Mouse (Mus musculus): ENCODE data around the gene Dusp27. TPM values are rescaled to one million over a fixed set of nuclear protein-coding genes. Genes with fewer than 3 reads are reported as not detected.
"Not testable (repeated sequence)": the region's sequence is repeated elsewhere in the genome, so short reads cannot be mapped to it uniquely, and the experiment has no call there.

The Dusp27 gene
- polyA plus RNA-seq, 1 experiment from 2014 or later: 3.7 TPM

DNA sequence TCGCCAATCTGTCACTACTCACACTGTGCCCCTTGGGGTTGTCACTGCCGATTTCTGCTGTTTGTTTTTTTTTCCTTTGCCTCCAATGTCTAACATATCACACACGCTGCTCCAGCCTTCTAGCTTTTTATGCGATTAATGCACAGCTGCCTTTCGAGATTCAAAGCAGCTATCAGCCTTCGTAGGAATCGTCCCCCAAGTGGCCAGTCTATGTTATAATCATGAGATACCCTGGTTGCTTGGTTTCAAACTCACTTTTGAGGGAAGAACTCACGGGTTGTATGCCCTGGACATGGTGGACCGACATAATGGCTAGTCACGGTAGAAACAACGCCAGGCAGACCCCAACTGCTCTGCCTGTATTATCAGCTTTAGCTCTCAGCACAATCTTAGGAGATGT is 23.6 kb upstream of the Dusp27 start:
- 43% methylated on average over 11 of the region's 11 CpGs for WGBS
- Histone ChIP-seq H3K4me3 (ENCODE audit: low read length) (no peak overlapping the region), H3K27me3 (ENCODE audit: control insufficient read depth, insufficient read depth, low read depth, low read length) (peaks cover 11% of the 10 kb centered on the region; the same call in 1 of the 2 replicates), H3K36me3 (ENCODE audit: control insufficient read depth, insufficient read depth, low read length) (no peaks in the 10 kb centered on the region), H3K4me1 (replicated peaks; ENCODE audit: control insufficient read depth, insufficient read depth, low read length) (peaks cover 4% of the 10 kb centered on the region; the same call in 1 of the 2 replicates), H3K4me2 (ENCODE audit: low read depth, low read length) (no peak overlapping the region), H3K9me3 (ENCODE audit: control insufficient read depth, low read length) (no peaks in the 10 kb centered on the region), H3K27ac (ENCODE audit: low read length) (no peak overlapping the region), H3K9ac (ENCODE audit: low read length) (no peak overlapping the region)
- no peak for ATAC-seq (ENCODE audit: low read depth)

DNA sequence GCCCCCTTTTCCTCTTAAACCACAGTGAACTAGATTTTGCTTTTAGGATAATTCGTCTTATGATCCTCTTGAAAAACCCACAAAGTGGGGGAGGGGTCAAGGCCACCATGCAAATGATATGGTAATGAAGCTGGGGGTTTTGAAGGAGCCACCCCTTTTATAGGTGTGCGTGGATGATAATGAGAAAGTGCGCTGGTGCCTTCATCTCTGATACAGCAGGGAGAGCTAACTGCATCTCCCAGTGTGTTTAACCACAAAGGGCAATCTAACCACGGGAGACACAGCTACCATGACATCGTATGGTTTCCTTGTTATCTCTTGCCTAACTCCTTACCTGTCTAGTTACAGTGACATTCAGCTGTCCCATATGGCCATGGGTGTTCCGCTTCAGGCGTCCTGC is 22.3 kb upstream of the Dusp27 start:
- Histone ChIP-seq H3K27ac (ENCODE audit: low read length) (no peak overlapping the region), H3K4me1 (replicated peaks; ENCODE audit: control insufficient read depth, insufficient read depth, low read length) (peaks cover 4% of the 10 kb centered on the region; the same call in 1 of the 2 replicates), H3K4me3 (ENCODE audit: low read length) (no peak overlapping the region), H3K9ac (ENCODE audit: low read length) (no peak overlapping the region), H3K27me3 (ENCODE audit: control insufficient read depth, insufficient read depth, low read depth, low read length) (peaks cover 6% of the 10 kb centered on the region; the same call in 1 of the 2 replicates), H3K4me2 (ENCODE audit: low read depth, low read length) (no peak overlapping the region), H3K9me3 (ENCODE audit: control insufficient read depth, low read length) (no peaks in the 10 kb centered on the region), H3K36me3 (ENCODE audit: control insufficient read depth, insufficient read depth, low read length) (no peaks in the 10 kb centered on the region)
- WGBS: 80% methylated on average over 7 of the region's 7 CpGs
- no peak for ATAC-seq (ENCODE audit: low read depth)

DNA sequence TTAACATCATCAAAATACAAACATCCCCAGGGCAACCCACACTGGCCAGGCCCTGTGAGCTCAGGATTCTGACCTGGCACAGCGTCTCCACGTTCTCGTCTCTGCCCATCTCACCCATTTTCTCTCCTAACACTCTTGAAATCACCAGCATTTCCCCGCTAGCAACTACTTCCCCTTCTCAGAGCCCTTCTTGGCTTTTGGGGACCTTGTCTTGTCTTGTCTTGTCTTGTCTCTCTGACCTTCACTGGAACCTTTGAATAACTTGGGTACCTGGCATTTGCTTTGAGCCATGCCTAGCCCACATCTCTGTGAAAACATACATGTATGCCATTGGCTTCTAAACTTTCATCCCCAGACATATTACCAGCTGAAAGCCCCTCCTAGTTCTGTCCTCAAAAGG is 21.7 kb upstream of the Dusp27 start:
- no peak overlapping the region for H3K9ac ChIP-seq (ENCODE audit: low read length)
- H3K4me3 ChIP-seq (ENCODE audit: low read length): no peak overlapping the region
- no peaks in the 10 kb centered on the region for H3K9me3 ChIP-seq (ENCODE audit: control insufficient read depth, low read length)
- H3K27ac ChIP-seq (ENCODE audit: low read length): no peak overlapping the region
- no peaks in the 10 kb centered on the region for H3K36me3 ChIP-seq (ENCODE audit: control insufficient read depth, insufficient read depth, low read length)
- H3K27me3 ChIP-seq (ENCODE audit: control insufficient read depth, insufficient read depth, low read depth, low read length): 0 out of 2 replicates have a peak, but pooled peaks cover under 1% of the 10 kb centered on the region
- H3K4me1 ChIP-seq (replicated peaks; ENCODE audit: control insufficient read depth, insufficient read depth, low read length): peaks cover 2% of the 10 kb centered on the region; the same call in 1 of the 2 replicates
- WGBS: 77% methylated on average over 4 of the region's 4 CpGs
- no peak for ATAC-seq (ENCODE audit: low read depth)
- H3K4me2 ChIP-seq (ENCODE audit: low read depth, low read length): no peak overlapping the region

DNA sequence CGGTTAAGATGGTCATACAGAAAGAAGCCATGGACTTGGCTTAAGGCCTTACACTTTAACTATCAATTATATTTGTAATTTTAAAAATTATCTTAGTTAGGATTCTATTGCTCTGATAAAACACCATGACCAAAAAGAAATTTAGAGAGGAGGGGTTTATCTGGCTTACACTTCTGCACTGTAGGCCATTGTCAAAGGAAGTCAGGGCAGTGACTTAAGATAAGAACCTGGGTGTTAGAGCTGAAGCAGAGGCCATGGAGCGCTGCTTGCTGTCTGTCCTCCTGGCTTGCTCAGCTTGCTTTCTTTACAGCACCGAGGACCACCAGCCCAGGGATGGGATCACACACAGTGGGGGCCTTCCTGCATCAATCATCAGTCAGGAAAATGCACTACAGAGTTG is 19.9 kb upstream of the Dusp27 start:
- H3K36me3 ChIP-seq (ENCODE audit: control insufficient read depth, insufficient read depth, low read length): no peaks in the 10 kb centered on the region
- no peaks in the 10 kb centered on the region for H3K9me3 ChIP-seq (ENCODE audit: control insufficient read depth, low read length)
- 51% methylated on average over 3 of the region's 3 CpGs for WGBS
- no peaks in the 10 kb centered on the region for H3K4me1 ChIP-seq (replicated peaks; ENCODE audit: control insufficient read depth, insufficient read depth, low read length)
- no peaks in the 10 kb centered on the region for H3K27me3 ChIP-seq (ENCODE audit: control insufficient read depth, insufficient read depth, low read depth, low read length)
- no peak overlapping the region for H3K4me2 ChIP-seq (ENCODE audit: low read depth, low read length)
- no peak for ATAC-seq (ENCODE audit: low read depth)
- H3K27ac ChIP-seq (ENCODE audit: low read length): no peak overlapping the region
- H3K9ac ChIP-seq (ENCODE audit: low read length): no peak overlapping the region
- H3K4me3 ChIP-seq (ENCODE audit: low read length): no peak overlapping the region

DNA sequence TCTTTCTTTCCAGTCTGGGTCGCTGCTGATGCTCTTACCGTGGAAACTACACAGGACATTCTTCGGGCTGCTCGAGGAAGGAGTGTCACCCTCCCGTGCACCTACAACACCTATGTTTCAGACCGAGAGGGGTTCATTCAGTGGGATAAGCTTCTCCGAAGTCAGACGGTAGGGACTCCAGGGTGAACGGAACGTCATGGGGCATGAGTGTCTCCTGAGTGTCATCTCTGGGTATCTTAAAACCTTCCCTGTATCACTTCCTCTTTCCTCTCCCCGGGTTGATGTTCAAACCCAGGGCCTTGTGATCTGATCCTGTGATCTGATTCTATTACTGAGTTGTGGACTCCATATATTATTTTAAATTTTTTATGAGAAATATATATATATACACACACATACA is 18.9 kb upstream of the Dusp27 start:
- no peak overlapping the region for H3K27ac ChIP-seq (ENCODE audit: low read length)
- H3K4me3 ChIP-seq (ENCODE audit: low read length): no peak overlapping the region
- 78% methylated on average over 11 of the region's 11 CpGs for WGBS
- H3K27me3 ChIP-seq (ENCODE audit: control insufficient read depth, insufficient read depth, low read depth, low read length): no peaks in the 10 kb centered on the region
- H3K4me2 ChIP-seq (ENCODE audit: low read depth, low read length): no peak overlapping the region
- H3K4me1 ChIP-seq (replicated peaks; ENCODE audit: control insufficient read depth, insufficient read depth, low read length): no peaks in the 10 kb centered on the region
- no peak for ATAC-seq (ENCODE audit: low read depth)
- H3K9ac ChIP-seq (ENCODE audit: low read length): no peak overlapping the region
- H3K9me3 ChIP-seq (ENCODE audit: control insufficient read depth, low read length): no peaks in the 10 kb centered on the region
- H3K36me3 ChIP-seq (ENCODE audit: control insufficient read depth, insufficient read depth, low read length): no peaks in the 10 kb centered on the region

DNA sequence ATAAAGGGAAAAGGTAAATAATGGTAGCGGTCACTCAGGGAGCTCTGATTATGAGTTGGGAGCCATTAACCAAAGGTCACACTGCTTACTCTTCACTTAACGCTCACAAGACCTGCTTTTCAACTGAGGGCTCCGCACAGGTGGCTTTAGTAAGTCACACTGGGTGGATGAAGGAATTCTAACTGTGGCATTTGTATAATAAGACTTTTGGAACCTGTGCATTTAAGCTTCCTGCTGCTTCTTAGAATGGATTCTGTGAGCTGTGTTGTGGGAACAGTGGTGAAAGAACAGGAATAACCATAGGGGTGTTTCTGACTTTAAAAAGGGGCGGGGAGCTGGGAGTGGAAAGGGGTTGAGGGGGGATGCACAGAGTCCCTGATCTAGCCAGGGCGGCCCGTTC is 14.6 kb upstream of the Dusp27 start:
- Histone ChIP-seq H3K36me3 (ENCODE audit: control insufficient read depth, insufficient read depth, low read length) (no peaks in the 10 kb centered on the region), H3K9ac (ENCODE audit: low read length) (no peak overlapping the region), H3K27me3 (ENCODE audit: control insufficient read depth, insufficient read depth, low read depth, low read length) (no peaks in the 10 kb centered on the region), H3K4me2 (ENCODE audit: low read depth, low read length) (no peak overlapping the region), H3K4me1 (replicated peaks; ENCODE audit: control insufficient read depth, insufficient read depth, low read length) (no peaks in the 10 kb centered on the region), H3K9me3 (ENCODE audit: control insufficient read depth, low read length) (no peaks in the 10 kb centered on the region), H3K27ac (ENCODE audit: low read length) (no peak overlapping the region), H3K4me3 (ENCODE audit: low read length) (no peak overlapping the region)
- 59% methylated on average over 6 of the region's 6 CpGs for WGBS
- no peak for ATAC-seq (ENCODE audit: low read depth)

DNA sequence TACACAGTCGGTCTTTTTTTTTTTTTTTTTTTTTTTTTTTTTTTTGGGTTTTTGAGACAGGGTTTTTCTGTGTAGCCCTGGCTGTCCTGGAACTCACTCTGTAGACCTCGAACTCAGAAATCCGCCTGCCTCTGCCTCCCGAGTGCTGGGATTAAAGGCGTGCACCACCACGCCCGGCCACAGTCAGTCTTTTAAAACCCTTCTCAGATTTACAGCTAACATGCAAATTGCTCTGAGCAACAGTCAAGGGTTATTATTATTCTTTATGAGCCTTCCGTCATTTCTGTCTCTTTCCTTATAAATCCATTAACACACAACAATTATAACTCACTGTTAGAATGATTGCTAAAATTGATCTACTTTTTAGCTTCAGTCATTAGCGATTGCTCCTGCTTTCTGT is 14.1 kb upstream of the Dusp27 start:
- not testable (repeated sequence) for ATAC-seq (ENCODE audit: low read depth)

DNA sequence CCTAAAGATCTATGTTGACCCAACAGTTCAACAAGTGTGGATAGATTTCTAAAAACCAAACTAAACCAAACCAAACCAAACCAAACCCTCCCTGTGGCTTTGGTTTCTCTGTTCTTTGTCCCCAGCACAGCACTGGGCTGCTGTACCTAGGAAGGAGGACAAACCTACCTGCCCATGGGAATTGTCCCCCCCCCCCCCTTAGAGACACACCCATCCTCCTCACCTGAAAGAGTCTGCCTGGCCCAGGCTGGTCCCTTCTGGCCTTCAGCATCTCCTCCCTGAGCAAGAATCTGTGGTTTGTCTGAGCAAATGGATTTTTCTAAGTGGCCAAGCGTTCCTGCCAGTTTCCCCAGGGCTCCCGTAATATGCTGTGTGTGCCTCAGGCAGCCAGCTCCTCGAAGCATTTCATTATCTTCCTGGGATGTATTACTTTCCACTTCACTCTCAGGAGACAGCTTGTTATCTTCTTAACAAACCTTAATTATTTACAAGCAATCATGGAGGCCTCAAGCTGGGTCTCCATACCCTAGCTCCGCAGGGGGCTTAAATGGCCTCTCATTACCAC is 12.0 kb upstream of the Dusp27 start:
- Histone ChIP-seq H3K4me3 (ENCODE audit: low read length) (no peak overlapping the region), H3K36me3 (ENCODE audit: control insufficient read depth, insufficient read depth, low read length) (no peaks in the 10 kb centered on the region), H3K4me1 (replicated peaks; ENCODE audit: control insufficient read depth, insufficient read depth, low read length) (no peaks in the 10 kb centered on the region), H3K27ac (ENCODE audit: low read length) (no peak overlapping the region), H3K27me3 (ENCODE audit: control insufficient read depth, insufficient read depth, low read depth, low read length) (no peaks in the 10 kb centered on the region), H3K9me3 (ENCODE audit: control insufficient read depth, low read length) (no peaks in the 10 kb centered on the region), H3K4me2 (ENCODE audit: low read depth, low read length) (no peak overlapping the region), H3K9ac (ENCODE audit: low read length) (no peak overlapping the region)
- ATAC-seq (ENCODE audit: low read depth): no peak
- WGBS: 63% methylated on average over 4 of the region's 4 CpGs

More for the DNA sequence above, 14.1 kb upstream of the Dusp27 start:
- not testable (repeated sequence) for H3K4me3 ChIP-seq (ENCODE audit: low read length); H3K4me2 ChIP-seq (ENCODE audit: low read depth, low read length); H3K36me3 ChIP-seq (ENCODE audit: control insufficient read depth, insufficient read depth, low read length); H3K27ac ChIP-seq (ENCODE audit: low read length); H3K9ac ChIP-seq (ENCODE audit: low read length); H3K27me3 ChIP-seq (ENCODE audit: control insufficient read depth, insufficient read depth, low read depth, low read length); H3K9me3 ChIP-seq (ENCODE audit: control insufficient read depth, low read length); H3K4me1 ChIP-seq (replicated peaks; ENCODE audit: control insufficient read depth, insufficient read depth, low read length)
- 90% methylated on average over 9 of the region's 9 CpGs for WGBS

DNA sequence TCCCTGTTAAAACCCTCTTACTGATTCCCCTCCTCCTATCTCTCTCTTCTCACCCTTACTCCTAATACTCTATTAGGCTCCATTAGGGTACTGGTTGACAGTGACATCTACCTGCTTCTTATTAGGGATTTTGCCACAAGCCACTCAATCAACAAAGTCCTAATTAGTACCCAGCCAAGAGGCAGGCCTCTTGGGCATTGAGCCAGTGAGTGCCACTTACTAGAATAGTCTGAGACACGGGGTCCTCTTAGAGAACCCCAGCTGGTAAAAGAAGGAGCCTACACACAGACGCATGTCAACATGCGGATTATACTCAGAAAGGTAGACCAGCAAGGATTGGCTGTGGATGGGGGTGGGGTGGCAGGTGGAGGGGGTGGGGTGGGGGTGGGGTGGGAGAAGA is 11.4 kb upstream of the Dusp27 start:
- WGBS: 66% methylated on average over 3 of the region's 3 CpGs
- H3K4me2 ChIP-seq (ENCODE audit: low read depth, low read length): no peak overlapping the region
- H3K9ac ChIP-seq (ENCODE audit: low read length): no peak overlapping the region
- H3K27ac ChIP-seq (ENCODE audit: low read length): no peak overlapping the region
- no peak overlapping the region for H3K4me3 ChIP-seq (ENCODE audit: low read length)
- ATAC-seq (ENCODE audit: low read depth): no peak
- H3K36me3 ChIP-seq (ENCODE audit: control insufficient read depth, insufficient read depth, low read length): no peaks in the 10 kb centered on the region
- no peaks in the 10 kb centered on the region for H3K9me3 ChIP-seq (ENCODE audit: control insufficient read depth, low read length)
- no peaks in the 10 kb centered on the region for H3K4me1 ChIP-seq (replicated peaks; ENCODE audit: control insufficient read depth, insufficient read depth, low read length)
- H3K27me3 ChIP-seq (ENCODE audit: control insufficient read depth, insufficient read depth, low read depth, low read length): no peaks in the 10 kb centered on the region

DNA sequence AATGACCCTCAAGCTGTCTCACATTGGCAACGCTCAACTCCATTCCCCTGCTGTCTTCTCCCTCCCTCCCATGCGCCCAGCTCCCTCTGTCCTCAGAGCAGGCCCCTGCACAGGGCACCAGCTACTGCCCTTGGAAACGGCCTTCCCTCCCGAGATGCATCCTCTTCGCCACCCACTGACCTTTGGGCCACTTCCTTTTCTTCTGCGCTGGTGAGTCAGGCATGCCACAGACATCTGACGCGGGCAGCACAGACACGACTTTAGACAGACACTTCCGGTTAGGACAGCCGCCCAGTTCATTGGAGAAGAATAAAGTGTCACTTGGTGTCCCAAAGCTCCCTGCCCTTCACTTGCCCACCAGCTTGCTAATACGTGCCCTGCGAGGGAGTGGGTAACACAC is 10.4 kb upstream of the Dusp27 start:
- Histone ChIP-seq H3K4me2 (ENCODE audit: low read depth, low read length) (no peak overlapping the region), H3K4me1 (replicated peaks; ENCODE audit: control insufficient read depth, insufficient read depth, low read length) (no peaks in the 10 kb centered on the region), H3K27me3 (ENCODE audit: control insufficient read depth, insufficient read depth, low read depth, low read length) (no peaks in the 10 kb centered on the region), H3K4me3 (ENCODE audit: low read length) (no peak overlapping the region), H3K9me3 (ENCODE audit: control insufficient read depth, low read length) (no peaks in the 10 kb centered on the region), H3K36me3 (ENCODE audit: control insufficient read depth, insufficient read depth, low read length) (no peaks in the 10 kb centered on the region), H3K9ac (ENCODE audit: low read length) (no peak overlapping the region), H3K27ac (ENCODE audit: low read length) (no peak overlapping the region)
- 35% methylated on average over 13 of the region's 13 CpGs for WGBS
- peak; percentile 38; the same call in 1 of the 2 replicates for ATAC-seq (ENCODE audit: low read depth)
